Mouse (Mus musculus) liver, postnatal 0 days (tissue): ENCODE data around the gene Prr15l. TPM values are rescaled to one million over a fixed set of nuclear protein-coding genes. Genes with fewer than 3 reads are reported as not detected.
A peak's percentile ranks its signal among the peaks of the same experiment; 100 is the strongest.

Experiments
- ATAC-seq: fragments of 200-750 bp; cut with Nextera tagmentation; 2 replicates; pipeline ENCODE4 v1.8.0; 2017; ENCODE audit warnings: mild to moderate bottlenecking, moderate library complexity
- DNase-seq: peaks from one replicate; pipeline ENCODE4 v3.0.0-alpha.2; 2016
- H3K27ac ChIP-seq: fragments of 300-500 bp; sonication (generic); 2 replicates; pipeline ENCODE4 v1.5.1; 2014; ENCODE audit warnings: antibody characterized with exemption, moderate library complexity, mild to moderate bottlenecking, low read depth
- H3K27me3 ChIP-seq: fragments of 300-500 bp; sonication (generic); 2 replicates; pipeline ENCODE4 v1.6.1; 2014; ENCODE audit warnings: low read length, control low read depth, mixed read lengths; ENCODE audit not compliant: insufficient read depth
- H3K36me3 ChIP-seq: fragments of 300-500 bp; sonication (generic); replicated peaks from 2 replicates; pipeline ENCODE4 v1.6.1; 2014; ENCODE audit warnings: mild to moderate bottlenecking, control low read depth, low read length, moderate library complexity, mixed read lengths; ENCODE audit not compliant: insufficient read depth
- H3K4me1 ChIP-seq: fragments of 300-500 bp; sonication (generic); 2 replicates; pipeline ENCODE4 v1.6.1; 2014; ENCODE audit warnings: antibody characterized with exemption, mild to moderate bottlenecking, control low read depth; ENCODE audit not compliant: insufficient read depth
- H3K4me2 ChIP-seq: fragments of 300-500 bp; sonication (generic); 2 replicates; pipeline ENCODE4 v1.6.1; 2014; ENCODE audit warnings: low read depth, mild to moderate bottlenecking, low read length, moderate library complexity, mixed read lengths
- H3K4me3 ChIP-seq: fragments of 300-500 bp; sonication (generic); 2 replicates; pipeline ENCODE4 v1.5.1; 2014; ENCODE audit warnings: low read depth, low read length
- H3K9ac ChIP-seq: fragments of 300-500 bp; sonication (generic); replicated peaks from 2 replicates; pipeline ENCODE4 v1.6.1; 2014; ENCODE audit warnings: mild to moderate bottlenecking, moderate library complexity
- H3K9me3 ChIP-seq: fragments of 300-500 bp; sonication (generic); 2 replicates; pipeline ENCODE4 v1.6.1; 2016; ENCODE audit warnings: mild to moderate bottlenecking, control low read depth, low read length, mixed read lengths
- CTCF ChIP-seq: sonication (generic); IDR thresholded peaks from 2 replicates; pipeline ENCODE4 v1.5.1; 2016; ENCODE audit warnings: antibody characterized with exemption, low read depth
- EP300 ChIP-seq: IDR thresholded peaks from 2 replicates; pipeline ENCODE4 v1.6.1; 2016; ENCODE audit warnings: antibody characterized with exemption, low read depth, mild to moderate bottlenecking
- WGBS: fragments of 180-500 bp; shearing (Covaris S2); extraction: QIAGEN DNeasy Blood & Tissue Kit; methylation state at CpG from one replicate; pipeline ENCODE4 v1.1.7; 2014; ENCODE audit not compliant: insufficient replicate concordance; 5-methylcytosine and 5-hydroxymethylcytosine counted together
- polyA plus RNA-seq: library from polyadenylated mRNA; unstranded; fragments of >200 nt; fragmentation: Nextera tagmentation; extraction: Ambion mirVana; gene quantifications from 2 replicates; pipeline ENCODE4 v1.2.1, GENCODE M21; 2015

Prr15l gene
- polyA plus RNA-seq, 1 experiment from 2014 or later = 10.1 TPM

DNA sequence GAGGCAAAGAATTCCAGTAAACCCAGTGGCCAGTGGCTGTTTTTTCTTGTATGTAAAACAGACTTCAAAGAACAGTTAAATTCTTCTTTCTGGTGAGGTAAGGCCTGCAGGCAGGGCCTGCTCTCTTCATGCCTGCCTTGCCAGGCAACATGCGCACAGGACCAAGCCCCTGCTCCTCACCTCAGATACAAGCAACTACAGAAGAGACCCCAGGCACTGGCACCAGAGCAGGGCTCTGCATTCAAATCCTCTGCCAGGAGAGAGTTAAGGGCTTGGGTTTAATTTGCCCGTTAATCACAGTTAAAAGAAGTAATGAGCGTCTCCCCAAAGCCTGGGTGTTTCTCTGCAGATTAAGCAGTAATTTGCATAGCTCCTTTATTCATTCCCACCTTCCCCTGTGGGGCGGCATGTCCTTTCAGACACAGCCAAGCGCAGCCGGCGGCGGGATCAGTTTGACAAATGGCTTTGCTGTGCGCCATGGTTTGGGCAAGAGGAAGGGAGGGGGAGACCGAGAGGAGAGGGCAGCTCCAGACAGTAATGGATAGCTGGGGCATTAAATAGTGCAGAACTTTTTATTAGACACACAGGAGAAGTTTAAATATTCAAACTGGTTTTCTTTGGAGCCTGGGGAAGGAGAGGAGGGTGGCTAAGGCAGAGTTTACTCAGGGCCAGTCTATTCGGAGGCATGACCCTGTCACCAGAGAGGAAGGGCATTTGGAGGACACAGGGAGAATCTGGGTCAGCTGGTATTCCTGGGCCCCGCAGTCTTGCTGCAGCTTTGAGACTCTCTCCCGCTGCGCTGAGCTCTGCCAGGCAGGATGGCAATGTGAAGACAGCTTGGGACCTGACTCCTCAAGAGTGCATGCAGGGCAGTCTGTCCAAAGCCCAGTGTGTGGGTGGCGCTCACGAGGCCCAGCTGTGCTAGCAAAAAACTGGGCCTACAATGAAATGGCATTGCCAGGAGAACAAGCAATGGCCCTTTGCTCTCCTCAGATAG, 25.0 kb upstream of the Prr15l start:
- H3K36me3 ChIP-seq = no peaks in the 10 kb centered on the region; the same call in 1 of the 2 replicates
- no peak for DNase-seq
- no peak overlapping the region for H3K9ac ChIP-seq
- no peak overlapping the region for H3K27ac ChIP-seq
- H3K9me3 ChIP-seq = no peaks in the 10 kb centered on the region
- H3K4me1 ChIP-seq = no peaks in the 10 kb centered on the region; the same call in 1 of the 2 replicates
- ATAC-seq = no peak
- H3K4me3 ChIP-seq = no peak overlapping the region
- no peak overlapping the region for H3K4me2 ChIP-seq
- no peaks in the 10 kb centered on the region for H3K27me3 ChIP-seq
- TF ChIP-seq EP300 = no peak
- TF ChIP-seq CTCF = no peak
- 52% methylated on average over 16 of the region's 16 CpGs for WGBS

DNA sequence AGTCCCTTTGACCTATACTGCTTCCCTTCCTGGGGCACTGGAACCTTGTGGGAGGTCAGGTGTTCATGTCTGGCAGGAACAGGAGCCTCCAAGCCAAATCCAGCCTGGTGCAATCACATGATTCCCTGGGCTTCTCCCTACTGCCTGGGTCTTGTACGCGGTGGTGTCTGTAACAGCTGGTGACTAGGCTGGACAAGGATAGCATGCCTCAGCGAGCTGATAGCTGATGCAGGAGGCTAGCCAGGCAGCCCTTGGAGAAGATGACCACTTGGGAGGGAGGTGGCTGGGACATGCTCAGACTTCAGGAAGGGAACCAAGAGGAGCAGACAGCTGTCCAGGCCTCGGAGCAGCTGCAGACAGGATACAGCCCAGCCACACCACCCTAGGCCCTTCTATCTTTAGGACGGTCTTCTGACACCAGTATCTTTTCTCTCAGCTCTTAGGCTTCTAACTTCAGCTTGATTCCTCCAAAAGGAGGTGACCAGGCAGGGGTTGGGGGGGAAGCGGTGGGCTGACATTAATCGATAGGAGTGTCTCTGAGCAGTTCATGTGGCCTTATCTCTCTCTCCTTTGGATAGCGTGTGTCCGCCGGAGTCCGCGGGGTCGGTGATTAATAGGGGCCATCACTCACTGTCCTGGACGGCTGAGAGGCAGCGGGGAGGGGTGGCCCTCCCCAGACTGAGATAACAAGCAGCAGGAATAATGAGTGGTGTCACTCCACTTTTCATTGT, 21.3 kb upstream of the Prr15l start:
- no peak overlapping the region for H3K4me2 ChIP-seq
- peaks cover 31% of the 10 kb centered on the region for H3K36me3 ChIP-seq
- no peaks in the 10 kb centered on the region for H3K9me3 ChIP-seq
- no peaks in the 10 kb centered on the region for H3K27me3 ChIP-seq
- ATAC-seq (no peak), DNase-seq (no peak)
- TF ChIP-seq CTCF = no peak
- no peak for TF ChIP-seq EP300
- 56% methylated on average over 15 of the region's 15 CpGs for WGBS
- H3K4me3 ChIP-seq = no peak overlapping the region
- no peak overlapping the region for H3K27ac ChIP-seq
- H3K4me1 ChIP-seq = no peaks in the 10 kb centered on the region; the same call in 1 of the 2 replicates
- H3K9ac ChIP-seq = no peak overlapping the region

DNA sequence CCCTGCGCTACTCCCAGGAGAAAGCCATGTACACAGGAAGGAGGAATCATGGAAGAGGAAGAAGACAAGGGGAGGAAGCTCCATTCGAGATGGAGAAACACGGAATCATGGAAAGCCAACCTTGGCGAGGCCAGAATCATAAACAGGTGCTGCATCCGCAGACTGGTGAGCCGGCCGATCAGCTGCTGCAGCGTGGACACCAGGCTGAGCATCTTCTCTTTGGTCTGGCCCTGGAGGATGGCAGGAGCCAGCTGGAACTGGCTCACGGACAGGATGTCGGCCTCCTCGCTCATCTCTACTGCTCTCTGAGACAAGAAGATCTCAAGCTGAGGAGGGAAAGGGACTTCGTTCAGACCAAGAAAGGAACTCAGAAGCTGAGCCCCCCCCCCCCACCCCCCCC, 19.3 kb upstream of the Prr15l start:
- WGBS = 86% methylated on average over 12 of the region's 12 CpGs

DNA sequence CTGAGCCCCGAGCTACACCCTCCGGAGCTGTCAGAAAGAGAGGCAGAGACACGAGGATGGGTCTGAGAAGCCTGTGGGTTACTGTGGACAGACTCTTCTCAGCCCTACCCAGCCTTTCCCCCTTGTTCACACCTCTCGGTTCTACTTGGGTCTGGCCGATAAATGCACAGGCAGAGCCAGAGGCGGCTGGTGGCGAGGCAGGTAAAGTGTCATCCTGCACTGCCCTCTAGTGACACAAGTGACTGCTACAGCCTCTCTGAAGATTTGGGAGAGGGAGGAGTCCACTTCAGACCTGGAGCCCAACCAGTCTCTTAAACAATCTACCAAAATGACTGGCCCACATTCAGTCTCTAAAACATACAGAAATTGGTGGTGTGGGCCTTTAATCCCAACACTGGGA, 17.9 kb upstream of the Prr15l start:
- peaks cover 2% of the 10 kb centered on the region for H3K4me1 ChIP-seq
- H3K27ac ChIP-seq = no peak overlapping the region
- no peak overlapping the region for H3K4me2 ChIP-seq
- no peak overlapping the region for H3K4me3 ChIP-seq
- 39% methylated on average over 7 of the region's 7 CpGs for WGBS
- no peaks in the 10 kb centered on the region for H3K27me3 ChIP-seq
- H3K9me3 ChIP-seq = no peaks in the 10 kb centered on the region
- H3K9ac ChIP-seq = no peak overlapping the region
- DNase-seq (peak; percentile 79), ATAC-seq (peak; percentile 71)
- peaks cover 37% of the 10 kb centered on the region for H3K36me3 ChIP-seq
- TF ChIP-seq CTCF (peak; percentile 89), EP300 (no peak)

More for the DNA sequence above, 19.3 kb upstream of the Prr15l start:
- Histone ChIP-seq H3K9me3 (no peaks in the 10 kb centered on the region), H3K4me2 (no peak overlapping the region), H3K4me3 (no peak overlapping the region), H3K27ac (no peak overlapping the region), H3K9ac (no peak overlapping the region), H3K4me1 (no peaks in the 10 kb centered on the region; the same call in 1 of the 2 replicates), H3K36me3 (peaks cover 37% of the 10 kb centered on the region), H3K27me3 (no peaks in the 10 kb centered on the region)
- TF ChIP-seq CTCF (no peak), EP300 (no peak)
- DNase-seq (no peak), ATAC-seq (no peak)

DNA sequence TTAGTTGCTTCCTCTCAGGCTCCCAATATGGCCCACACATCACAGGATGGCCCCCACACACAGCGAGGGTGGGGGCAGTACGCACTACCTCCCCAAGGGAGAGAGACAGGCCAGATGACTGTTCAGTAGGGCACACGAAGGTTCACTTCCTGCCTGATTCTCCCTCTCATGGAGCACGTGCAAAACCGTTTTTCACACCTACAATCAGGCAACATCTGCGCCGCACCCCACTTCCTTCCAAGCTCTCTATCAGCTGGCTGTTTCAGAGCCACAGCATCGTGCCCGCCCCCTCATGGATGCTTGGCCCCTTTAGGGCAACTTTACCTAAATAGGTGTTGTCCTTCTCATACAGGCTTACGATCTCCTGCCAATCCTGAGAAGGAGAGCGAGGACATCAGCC, 15.2 kb upstream of the Prr15l start:
- TF ChIP-seq CTCF (no peak), EP300 (no peak)
- no peak for ATAC-seq
- Histone ChIP-seq H3K36me3 (peaks cover 37% of the 10 kb centered on the region), H3K9ac (no peak overlapping the region), H3K4me1 (peaks cover 14% of the 10 kb centered on the region), H3K4me2 (no peak overlapping the region), H3K4me3 (no peak overlapping the region), H3K27ac (no peak overlapping the region), H3K9me3 (no peaks in the 10 kb centered on the region), H3K27me3 (no peaks in the 10 kb centered on the region)
- WGBS = 56% methylated on average over 11 of the region's 11 CpGs
- DNase-seq = no peak
